Mouse (Mus musculus): ENCODE measurements around the gene Tnk2. TPM values are rescaled to one million over a fixed set of nuclear protein-coding genes. Genes with fewer than 3 reads are reported as not detected.

Gene Tnk2
- polyA plus RNA-seq, 1 experiment, result 93.2 TPM

DNA sequence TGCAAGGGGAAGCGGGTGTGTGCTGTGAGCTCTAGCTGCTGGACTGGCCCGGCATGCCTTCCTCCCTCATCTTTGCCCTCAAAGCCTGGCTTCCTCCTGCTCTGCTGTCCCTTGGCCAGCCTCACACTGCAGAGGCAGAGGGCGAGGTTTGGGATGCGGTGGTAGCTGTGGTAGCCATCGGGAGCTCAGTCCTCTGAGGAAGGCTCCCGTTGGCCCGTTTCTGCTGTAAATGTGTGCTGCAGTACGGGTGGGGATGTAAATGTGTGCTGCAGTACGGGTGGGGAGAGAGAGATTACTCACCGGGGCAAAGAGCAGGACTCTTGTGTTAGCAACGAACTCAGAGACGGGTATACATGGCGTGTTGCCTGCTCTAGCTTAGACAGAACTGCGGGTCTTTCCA is 35.1 kb downstream of the Tnk2 start:
- no peak for DNase-seq (ENCODE audit: low read depth)

- no peak for DNase-seq (ENCODE audit: low read depth)
Observed at GRCm38 (mm10) chr16:32679976-32680375, 36.3 kb downstream of the Tnk2 start.

- no peak for DNase-seq (ENCODE audit: low read depth)
Observed at GRCm38 (mm10) chr16:32680806-32681205, 37.1 kb downstream of the Tnk2 start.

DNA sequence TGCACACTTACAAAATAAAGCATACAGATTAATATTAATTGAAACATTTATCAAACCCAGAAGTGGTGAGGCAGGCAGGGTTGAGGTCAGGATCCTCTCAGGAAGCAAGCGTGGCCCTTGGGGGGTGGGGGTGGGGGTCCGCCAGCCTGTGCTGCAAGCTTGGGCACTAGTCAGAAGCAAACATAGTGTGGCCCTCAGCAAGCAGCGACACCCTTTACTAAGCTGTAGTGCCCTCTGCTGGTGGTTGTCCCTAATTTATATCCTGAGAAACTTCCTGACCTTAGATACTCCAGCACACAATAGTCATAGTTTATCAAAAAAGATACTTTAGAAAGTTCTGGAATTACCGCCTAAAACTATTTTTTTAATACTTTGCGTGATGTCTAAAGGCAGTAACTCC is 38.5 kb downstream of the Tnk2 start:
- DNase-seq (ENCODE audit: low read depth), result no peak

DNA sequence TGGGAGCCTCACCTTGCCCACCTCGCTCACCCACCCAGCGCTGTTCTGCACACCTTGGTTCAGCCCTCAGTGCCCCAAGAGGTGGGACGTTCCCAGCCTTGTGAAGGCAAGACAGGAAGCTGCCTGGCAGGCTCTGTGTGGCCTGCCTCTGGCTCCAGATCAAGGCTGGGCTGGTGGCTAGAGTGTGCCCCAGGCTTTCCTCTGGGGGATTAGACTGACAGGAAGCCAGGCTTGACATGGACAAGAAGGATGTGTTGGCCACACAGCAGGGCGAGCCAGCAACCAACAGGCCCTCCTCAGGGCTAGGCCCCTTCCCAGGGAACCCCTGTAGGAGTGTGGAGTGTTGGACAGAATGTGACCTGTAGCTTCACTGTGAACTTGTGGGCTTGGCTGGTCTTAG is 39.2 kb downstream of the Tnk2 start:
- DNase-seq (ENCODE audit: low read depth), result no peak

- no peak for DNase-seq (ENCODE audit: low read depth)
Observed at GRCm38 (mm10) chr16:32683343-32683742, 39.7 kb downstream of the Tnk2 start.

DNA sequence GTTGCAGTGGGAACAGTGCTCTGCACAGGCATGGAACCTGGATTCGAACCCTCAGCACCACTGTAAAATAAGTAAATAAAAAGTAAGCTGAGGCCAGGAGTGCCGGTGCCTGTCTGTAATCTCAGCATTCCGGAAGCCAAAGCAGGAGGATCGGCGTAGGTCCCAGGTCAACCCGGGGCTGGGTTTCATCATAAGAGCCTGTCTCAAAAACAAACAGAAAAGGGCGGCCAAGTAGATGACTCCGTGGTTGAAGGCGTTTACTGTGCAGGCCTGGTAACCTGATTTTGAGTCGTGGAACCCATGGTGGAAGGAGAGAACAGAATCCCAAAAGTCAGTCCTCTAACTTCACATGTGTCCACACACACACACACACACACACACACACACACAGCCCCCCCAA is 41.7 kb downstream of the Tnk2 start:
- no peak for DNase-seq (ENCODE audit: low read depth)

GRCm38 (mm10) chr16:32685998-32686397 is 42.3 kb downstream of the Tnk2 start:
- DNase-seq (ENCODE audit: low read depth), result no peak

DNA sequence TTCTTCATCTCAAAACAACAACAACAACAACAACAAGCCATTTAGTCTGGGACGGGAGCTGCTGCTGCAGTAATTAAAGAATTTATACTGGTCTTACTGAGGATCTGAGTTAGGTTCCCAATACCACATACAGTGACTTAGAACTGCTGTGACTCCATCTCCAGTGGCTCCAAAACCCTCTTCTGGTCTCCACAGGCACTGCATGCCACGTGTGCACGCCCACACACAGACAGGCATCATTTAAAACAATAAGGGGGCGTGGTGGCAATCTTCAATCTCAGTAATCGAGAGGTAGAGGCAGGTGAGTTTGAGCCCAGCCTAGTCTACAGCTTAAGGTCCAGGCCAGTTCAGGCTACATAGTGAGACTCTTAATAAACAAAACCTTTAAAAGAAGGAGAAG is 43.5 kb downstream of the Tnk2 start:
- DNase-seq (ENCODE audit: low read depth), result no peak

DNA sequence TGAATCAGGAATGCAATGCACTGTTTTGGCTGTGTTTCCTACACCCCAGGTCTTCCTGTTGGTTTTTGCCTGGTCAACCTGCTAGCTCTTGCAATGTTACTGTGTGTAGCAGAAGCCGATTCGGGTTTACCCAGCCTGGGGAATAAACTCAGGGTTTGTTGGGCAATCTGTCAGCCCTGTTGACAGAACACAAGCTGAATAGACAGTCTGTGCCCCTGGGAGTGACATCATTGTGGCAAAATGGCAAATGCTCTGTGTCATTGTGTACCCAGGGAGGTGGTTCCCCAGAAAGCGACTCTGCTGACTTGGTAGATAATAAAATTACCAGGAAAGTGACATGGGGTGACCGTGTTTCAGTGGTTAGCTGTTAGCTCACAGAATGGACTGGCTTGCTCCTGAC is 45.1 kb downstream of the Tnk2 start:
- no peak for DNase-seq (ENCODE audit: low read depth)

- DNase-seq (ENCODE audit: low read depth), result no peak
Observed at GRCm38 (mm10) chr16:32689501-32689900, 45.8 kb downstream of the Tnk2 start.

DNA sequence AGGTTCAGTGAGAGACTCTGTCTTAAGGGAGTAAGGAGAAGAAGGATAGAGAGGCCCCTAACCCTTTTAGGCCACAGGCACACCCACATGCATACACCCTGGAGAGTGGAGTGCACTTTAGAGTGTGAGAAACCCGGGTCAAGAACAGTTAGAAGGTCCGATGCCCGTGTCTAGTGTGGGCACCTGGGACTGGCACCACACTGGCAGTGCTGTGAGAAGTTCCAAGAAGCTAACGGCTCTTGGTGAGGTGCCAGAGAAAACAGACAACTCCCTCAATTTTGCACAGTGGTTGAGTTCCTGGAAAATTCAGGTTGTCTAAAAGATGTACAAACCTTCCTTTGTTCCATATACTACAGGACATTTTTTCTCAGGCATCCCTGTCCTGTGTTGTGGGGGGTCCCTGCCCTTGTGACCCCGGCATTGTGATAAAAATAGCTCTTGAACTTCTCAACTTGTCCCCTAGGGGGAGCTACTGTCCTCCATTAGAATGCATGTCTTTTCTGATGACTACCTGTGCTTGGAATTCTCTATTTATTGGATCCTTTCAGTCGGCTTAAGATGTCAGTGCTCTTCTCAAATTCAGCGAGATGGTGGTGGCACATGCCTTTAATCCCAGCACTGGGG is 53.3 kb downstream of the Tnk2 start:
- no peak for DNase-seq (ENCODE audit: low read depth)

DNA sequence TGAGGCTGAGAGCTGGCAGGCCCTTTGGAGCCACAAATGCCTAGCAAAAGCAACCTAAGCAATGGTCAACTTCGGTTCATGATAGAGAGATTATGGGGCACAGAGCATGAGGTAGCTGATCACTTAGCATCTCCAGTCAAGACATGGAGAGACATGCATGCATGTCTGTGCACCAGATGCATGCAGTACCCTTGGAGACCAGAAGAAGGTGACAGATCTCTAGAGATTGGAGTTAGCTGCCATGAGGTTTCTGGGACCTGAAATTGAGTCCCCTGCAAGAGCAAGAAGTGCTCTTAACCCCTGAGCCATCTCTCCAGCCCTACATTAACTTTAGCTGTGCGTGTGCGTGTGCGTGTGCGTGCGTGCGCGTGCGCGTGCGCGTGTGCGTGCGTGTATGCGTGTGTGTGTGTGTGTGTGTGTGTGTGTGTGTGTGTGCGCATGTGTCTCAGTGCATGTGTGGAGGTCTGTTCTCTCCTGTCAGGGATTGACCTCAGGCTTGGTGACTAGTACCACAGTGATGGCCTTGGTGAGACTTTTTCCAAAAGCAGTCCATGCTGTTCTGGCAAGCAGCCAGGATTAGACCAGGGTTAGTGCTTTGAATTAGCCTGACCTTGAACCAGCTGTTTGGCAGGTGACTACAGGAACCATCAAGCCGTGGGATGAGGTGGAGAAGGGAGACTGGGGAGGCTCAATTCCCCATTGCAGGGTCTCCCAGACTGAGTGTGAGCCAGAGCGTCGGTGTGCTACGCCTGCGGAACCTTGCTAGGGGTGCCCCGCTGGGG is 54.2 kb downstream of the Tnk2 start:
- no peak for DNase-seq (ENCODE audit: low read depth)

DNA sequence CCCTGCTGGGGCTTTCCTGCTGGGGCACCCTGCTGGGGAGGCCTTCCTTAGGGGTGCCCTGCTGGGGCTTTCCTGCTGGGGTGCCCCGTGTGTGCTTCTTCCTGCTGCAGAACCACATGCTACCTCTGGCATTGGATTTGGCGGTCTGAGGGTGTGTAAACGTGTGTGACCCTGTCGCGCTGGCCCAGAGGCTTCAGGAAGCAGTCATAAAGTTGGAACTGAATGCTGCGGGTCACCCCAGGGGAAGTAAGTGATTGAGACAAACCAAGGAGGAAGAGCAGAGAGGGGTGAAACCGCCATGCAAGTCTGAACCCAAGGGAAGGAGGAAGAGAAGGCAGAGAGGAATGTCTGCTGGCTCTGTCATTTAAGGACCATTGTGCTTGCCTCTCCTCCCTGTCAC is 54.9 kb downstream of the Tnk2 start:
- no peak for DNase-seq (ENCODE audit: low read depth)

DNA sequence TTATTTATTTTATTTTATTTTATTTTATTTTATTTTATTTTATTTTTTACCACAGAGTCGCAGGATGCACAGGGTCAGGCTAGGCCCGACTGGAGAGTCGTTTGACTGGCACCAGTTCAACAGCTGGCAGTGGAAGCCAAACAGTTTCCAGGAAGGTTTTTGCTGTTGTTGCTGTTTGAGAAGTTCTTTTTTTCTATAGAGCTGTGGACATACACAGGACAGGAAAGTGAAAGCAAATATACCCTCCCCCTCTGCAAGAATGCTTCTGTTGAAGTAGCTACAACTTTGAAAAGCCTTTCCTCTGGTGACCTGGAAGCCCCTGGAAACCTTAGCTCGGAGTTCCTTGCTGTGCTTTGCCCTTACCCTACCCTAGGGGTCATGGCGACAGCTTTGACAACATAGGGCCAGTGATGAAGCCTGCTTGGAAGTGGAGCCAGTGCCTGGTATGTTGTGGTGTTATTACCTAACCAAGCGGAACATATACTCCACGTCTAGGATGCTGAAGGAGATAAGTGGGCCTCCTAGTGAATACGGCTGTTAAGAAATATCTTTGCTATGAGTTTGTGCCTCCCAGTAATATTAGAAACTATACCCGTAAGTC is 59.7 kb downstream of the Tnk2 start:
- no peak for DNase-seq (ENCODE audit: low read depth)

DNA sequence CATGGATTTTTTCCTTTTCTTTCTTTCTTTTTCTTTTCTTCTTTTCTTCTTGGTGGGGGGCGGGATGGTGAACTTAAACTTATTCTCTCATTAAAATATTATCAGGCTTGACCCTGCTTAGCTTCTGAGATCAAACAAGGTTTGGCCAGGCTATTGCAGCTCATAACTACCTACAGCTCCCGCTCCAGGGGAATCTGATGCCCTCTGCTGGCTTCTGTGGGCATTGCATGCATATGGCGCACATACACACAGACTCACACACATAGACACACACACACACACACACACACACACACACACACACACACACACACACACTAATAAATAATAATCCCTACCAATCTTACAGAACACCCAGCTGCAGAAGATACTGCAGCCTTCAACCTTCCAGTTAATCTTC is 61.9 kb downstream of the Tnk2 start:
- DNase-seq (ENCODE audit: low read depth), result no peak

- DNase-seq (ENCODE audit: low read depth), result no peak
Observed at GRCm38 (mm10) chr16:32707111-32707823, 63.6 kb downstream of the Tnk2 start.

GRCm38 (mm10) chr16:32707824-32708456 is 64.3 kb downstream of the Tnk2 start:
- DNase-seq (ENCODE audit: low read depth), result no peak

DNA sequence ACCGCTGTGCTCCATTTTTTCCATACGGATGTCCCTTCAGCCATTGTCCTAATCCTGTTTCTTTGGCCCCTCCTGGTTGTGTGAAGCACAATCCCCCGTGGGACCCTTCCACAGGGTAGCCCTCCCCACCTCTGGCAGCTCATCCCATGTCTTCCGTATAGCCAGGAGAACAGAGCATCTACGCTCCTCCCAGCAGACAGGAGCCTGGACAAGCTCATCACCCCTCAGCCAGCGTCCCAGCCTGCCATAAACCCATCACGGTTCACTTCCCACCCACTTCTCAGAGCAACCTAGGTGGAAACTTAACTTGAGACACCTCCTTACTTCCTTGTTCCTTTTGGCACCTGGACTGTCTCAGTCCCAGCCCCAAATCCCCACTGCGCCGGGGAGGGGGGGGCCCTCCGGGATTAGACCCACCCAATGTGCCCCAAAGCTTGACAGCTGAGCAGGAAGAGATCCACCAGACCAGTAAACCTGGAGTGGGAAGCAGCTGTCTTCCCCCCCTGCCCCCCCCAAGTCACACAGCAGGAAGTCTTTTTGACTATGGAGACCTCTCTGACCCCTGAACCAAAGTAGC is 64.9 kb downstream of the Tnk2 start:
- no peak for DNase-seq (ENCODE audit: low read depth)

GRCm38 (mm10) chr16:32709116-32709515 is 65.4 kb downstream of the Tnk2 start:
- DNase-seq (ENCODE audit: low read depth), result no peak

DNA sequence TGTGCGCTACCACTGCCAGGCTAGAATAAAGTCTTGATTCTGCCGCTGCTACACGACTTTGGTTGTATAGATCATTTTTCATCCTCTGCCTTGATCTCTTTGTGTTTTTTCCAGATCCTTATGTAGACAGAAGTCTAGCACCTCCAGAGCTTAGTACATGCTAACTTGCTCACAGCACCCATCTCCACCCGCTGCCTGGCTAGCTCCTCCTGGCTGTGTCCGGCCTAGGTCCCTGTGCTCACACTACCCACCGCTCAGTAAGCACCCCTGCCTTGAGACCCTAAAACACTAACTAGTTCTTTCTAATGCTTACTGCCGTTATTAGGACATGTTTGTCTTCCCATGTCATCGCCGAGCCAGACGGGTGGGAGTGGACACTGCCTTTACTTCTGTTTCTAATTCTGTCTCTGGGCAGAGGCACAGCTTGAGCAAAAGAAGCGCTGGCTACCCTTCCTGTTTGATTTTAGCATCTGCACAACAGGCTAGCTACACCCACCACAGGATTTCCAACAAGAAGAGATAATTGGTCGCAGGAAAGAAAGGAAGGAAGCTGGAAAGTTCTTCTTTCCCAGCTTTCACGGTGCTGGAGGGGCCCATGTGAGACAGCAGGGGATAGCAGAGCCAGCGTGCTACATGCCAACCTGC is 66.9 kb downstream of the Tnk2 start:
- DNase-seq (ENCODE audit: low read depth), result no peak
